Mouse (Mus musculus): ENCODE results near the gene Ccdc155. TPM values are rescaled to one million over a fixed set of nuclear protein-coding genes. Genes with fewer than 3 reads are reported as not detected.

The Ccdc155 gene
- polyA plus RNA-seq, 1 experiment from 2014 or later = 0.33 TPM

- Histone ChIP-seq H3K27ac (replicated peaks; ENCODE audit: low read depth, low read length) (no peak within 1 kb of the TSS), H3K27me3 (ENCODE audit: control insufficient read depth, insufficient read depth, low read length) (peaks cover 16% of the 10 kb centered on the region; the same call in 1 of the 2 replicates), H3K4me1 (ENCODE audit: control insufficient read depth, insufficient read depth, low read length) (no peaks in the 10 kb centered on the region), H3K9ac (replicated peaks; ENCODE audit: low read length) (peak within 1 kb of the TSS; percentile 40), H3K36me3 (ENCODE audit: control insufficient read depth, insufficient read depth, low read length) (no peaks in the 10 kb centered on the region), H3K4me3 (replicated peaks; ENCODE audit: low read depth, low read length) (peak within 1 kb of the TSS; percentile 36), H3K9me3 (ENCODE audit: control insufficient read depth, low read length) (no peaks in the 10 kb centered on the region), H3K4me2 (ENCODE audit: low read length) (peak within 1 kb of the TSS; percentile 59)
- whole genome bisulfite sequencing = 6% methylated on average over 29 of the region's 29 CpGs
- ATAC-seq (ENCODE audit: low FRiP score, low TSS enrichment) = peak; percentile 80
- peak; percentile 90 for DNase-seq
Observed at GRCm38 (mm10) chr7:45135993-45136567, 68.6 kb downstream of the Ccdc155 start, which contains the start of the genes Gm45713 and Flt3l. Gene Gm45713, minus strand, starts transcription at chr7:45136231. Gene Flt3l, minus strand, starts transcription at chr7:45136432.

GRCm38 (mm10) chr7:45135370-45135769 lies 69.3 kb downstream of the Ccdc155 start:
- Histone ChIP-seq H3K27ac (replicated peaks; ENCODE audit: low read depth, low read length) (no peak overlapping the region), H3K9ac (replicated peaks; ENCODE audit: low read length) (no peak overlapping the region), H3K27me3 (ENCODE audit: control insufficient read depth, insufficient read depth, low read length) (peaks cover 16% of the 10 kb centered on the region; the same call in 1 of the 2 replicates), H3K36me3 (ENCODE audit: control insufficient read depth, insufficient read depth, low read length) (no peaks in the 10 kb centered on the region), H3K4me3 (replicated peaks; ENCODE audit: low read depth, low read length) (peak overlapping the region; percentile 36; the same call in 1 of the 2 replicates), H3K4me2 (ENCODE audit: low read length) (peak overlapping the region; percentile 59; the same call in 1 of the 2 replicates), H3K9me3 (ENCODE audit: control insufficient read depth, low read length) (no peaks in the 10 kb centered on the region), H3K4me1 (ENCODE audit: control insufficient read depth, insufficient read depth, low read length) (no peaks in the 10 kb centered on the region)
- ATAC-seq (ENCODE audit: low FRiP score, low TSS enrichment) (no peak), DNase-seq (no peak)
- WGBS = 87% methylated on average over 3 of the region's 3 CpGs

GRCm38 (mm10) chr7:45134544-45135026 lies 70.1 kb downstream of the Ccdc155 start:
- Histone ChIP-seq H3K9me3 (ENCODE audit: control insufficient read depth, low read length) (no peaks in the 10 kb centered on the region), H3K9ac (replicated peaks; ENCODE audit: low read length) (no peak overlapping the region), H3K27me3 (ENCODE audit: control insufficient read depth, insufficient read depth, low read length) (peaks cover 16% of the 10 kb centered on the region; the same call in 1 of the 2 replicates), H3K27ac (replicated peaks; ENCODE audit: low read depth, low read length) (no peak overlapping the region), H3K4me2 (ENCODE audit: low read length) (no peak overlapping the region), H3K4me1 (ENCODE audit: control insufficient read depth, insufficient read depth, low read length) (0 out of 2 replicates have a peak, but pooled peaks cover 2% of the 10 kb centered on the region), H3K36me3 (ENCODE audit: control insufficient read depth, insufficient read depth, low read length) (no peaks in the 10 kb centered on the region), H3K4me3 (replicated peaks; ENCODE audit: low read depth, low read length) (no peak overlapping the region)
- 6% methylated on average over 12 of the region's 12 CpGs for WGBS
- ATAC-seq (ENCODE audit: low FRiP score, low TSS enrichment) (no peak), DNase-seq (no peak)

Small RNA genes lying within 50 kb of the gene (microRNA-seq; reads per million reads assigned to microRNA genes)
- not detected for gene Mir7055

Other genes with a start within 250 kb of the Ccdc155 start
- 50.1 and 52.3 TPM in 2 replicates for gene Cpt1c, start 230.0 kb downstream of the Ccdc155 start, polyA plus RNA-seq (2014; fragmentation: Nextera tagmentation; extraction: Ambion mirVana)
- gene Prmt1, start 218.3 kb downstream of the Ccdc155 start, polyA plus RNA-seq (2014; fragmentation: Nextera tagmentation; extraction: Ambion mirVana) = 236 and 281 TPM in 2 replicates
- gene Irf3, start 207.2 kb downstream of the Ccdc155 start, polyA plus RNA-seq (2014; fragmentation: Nextera tagmentation; extraction: Ambion mirVana) = 46.7 and 54.0 TPM in 2 replicates
- 11.8 and 15.4 TPM in 2 replicates for gene Bcl2l12, start 206.2 kb downstream of the Ccdc155 start, polyA plus RNA-seq (2014; fragmentation: Nextera tagmentation; extraction: Ambion mirVana)
- 60.6 and 61.2 TPM in 2 replicates for gene Scaf1, start 188.5 kb downstream of the Ccdc155 start, polyA plus RNA-seq (2014; fragmentation: Nextera tagmentation; extraction: Ambion mirVana)
- gene Rras, start 186.9 kb downstream of the Ccdc155 start, polyA plus RNA-seq (2014; fragmentation: Nextera tagmentation; extraction: Ambion mirVana) = 9.7 and 13.2 TPM in 2 replicates
- gene Prr12, start 152.0 kb downstream of the Ccdc155 start, polyA plus RNA-seq (2014; fragmentation: Nextera tagmentation; extraction: Ambion mirVana) = 19.5 and 21.4 TPM in 2 replicates
- 55.3 and 65.9 TPM in 2 replicates for gene Nosip, start 142.5 kb downstream of the Ccdc155 start, polyA plus RNA-seq (2014; fragmentation: Nextera tagmentation; extraction: Ambion mirVana)
- 10.1 and 12.2 TPM in 2 replicates for gene Prrg2, start 142.2 kb downstream of the Ccdc155 start, polyA plus RNA-seq (2014; fragmentation: Nextera tagmentation; extraction: Ambion mirVana)
- 31.2 and 59.3 TPM in 2 replicates for gene Rcn3, start 112.7 kb downstream of the Ccdc155 start, polyA plus RNA-seq (2014; fragmentation: Nextera tagmentation; extraction: Ambion mirVana)
- 4.8 and 21.8 TPM in 2 replicates for gene Fcgrt, start 101.0 kb downstream of the Ccdc155 start, polyA plus RNA-seq (2014; fragmentation: Nextera tagmentation; extraction: Ambion mirVana)
- gene Rps11, start 80.5 kb downstream of the Ccdc155 start, polyA plus RNA-seq (2014; fragmentation: Nextera tagmentation; extraction: Ambion mirVana) = 915 and 960 TPM in 2 replicates
- gene Rpl13a, start 76.1 kb downstream of the Ccdc155 start, polyA plus RNA-seq (2014; fragmentation: Nextera tagmentation; extraction: Ambion mirVana) = 746 and 846 TPM in 2 replicates
- gene Gm45713, start 68.7 kb downstream of the Ccdc155 start, polyA plus RNA-seq (2014; fragmentation: Nextera tagmentation; extraction: Ambion mirVana) = 0.53 TPM in 1 of 2 replicates, not detected in the other
- 0.50 and 1.4 TPM in 2 replicates for gene Flt3l, start 68.5 kb downstream of the Ccdc155 start, polyA plus RNA-seq (2014; fragmentation: Nextera tagmentation; extraction: Ambion mirVana)
- 92.8 and 96.2 TPM in 2 replicates for gene Pih1d1, start 50.6 kb downstream of the Ccdc155 start, polyA plus RNA-seq (2014; fragmentation: Nextera tagmentation; extraction: Ambion mirVana)
- gene Aldh16a1, start 50.3 kb downstream of the Ccdc155 start, polyA plus RNA-seq (2014; fragmentation: Nextera tagmentation; extraction: Ambion mirVana) = 21.2 and 24.1 TPM in 2 replicates
- gene Slc17a7, start 40.9 kb downstream of the Ccdc155 start, polyA plus RNA-seq (2014; fragmentation: Nextera tagmentation; extraction: Ambion mirVana) = 0.39 and 0.62 TPM in 2 replicates
- gene Gfy, start 25.3 kb downstream of the Ccdc155 start, polyA plus RNA-seq (2014; fragmentation: Nextera tagmentation; extraction: Ambion mirVana) = not detected in 2 replicates
- 0.68 and 1.4 TPM in 2 replicates for gene Pth2, start 23.9 kb downstream of the Ccdc155 start, polyA plus RNA-seq (2014; fragmentation: Nextera tagmentation; extraction: Ambion mirVana)
- 2.4 and 2.7 TPM in 2 replicates for gene Dkkl1, start 7.3 kb upstream of the Ccdc155 start, polyA plus RNA-seq (2014; fragmentation: Nextera tagmentation; extraction: Ambion mirVana)
- 38.4 and 59.7 TPM in 2 replicates for gene Tead2, start 10.9 kb upstream of the Ccdc155 start, polyA plus RNA-seq (2014; fragmentation: Nextera tagmentation; extraction: Ambion mirVana)
- 0.76 and 1.0 TPM in 2 replicates for gene Cd37, start 34.2 kb upstream of the Ccdc155 start, polyA plus RNA-seq (2014; fragmentation: Nextera tagmentation; extraction: Ambion mirVana)
- gene Slc6a16, start 36.2 kb upstream of the Ccdc155 start, polyA plus RNA-seq (2014; fragmentation: Nextera tagmentation; extraction: Ambion mirVana) = 0.16 and 0.54 TPM in 2 replicates
- not detected in 2 replicates for gene Slc6a21, start 72.6 kb upstream of the Ccdc155 start, polyA plus RNA-seq (2014; fragmentation: Nextera tagmentation; extraction: Ambion mirVana)
- 8.4 and 9.5 TPM in 2 replicates for gene Trpm4, start 128.9 kb upstream of the Ccdc155 start, polyA plus RNA-seq (2014; fragmentation: Nextera tagmentation; extraction: Ambion mirVana)
- gene Hrc, start 130.4 kb upstream of the Ccdc155 start, polyA plus RNA-seq (2014; fragmentation: Nextera tagmentation; extraction: Ambion mirVana) = not detected in 2 replicates
- gene Ppfia3, start 162.1 kb upstream of the Ccdc155 start, polyA plus RNA-seq (2014; fragmentation: Nextera tagmentation; extraction: Ambion mirVana) = 26.9 and 28.0 TPM in 2 replicates
- 11.6 and 26.5 TPM in 2 replicates for gene Lin7b, start 165.7 kb upstream of the Ccdc155 start, polyA plus RNA-seq (2014; fragmentation: Nextera tagmentation; extraction: Ambion mirVana)
- 80.6 and 135 TPM in 2 replicates for gene Snrnp70, start 190.8 kb upstream of the Ccdc155 start, polyA plus RNA-seq (2014; fragmentation: Nextera tagmentation; extraction: Ambion mirVana)
- not detected in 2 replicates for gene Kcna7, start 200.8 kb upstream of the Ccdc155 start, polyA plus RNA-seq (2014; fragmentation: Nextera tagmentation; extraction: Ambion mirVana)
- not detected in 2 replicates for gene Ntf5, start 208.8 kb upstream of the Ccdc155 start, polyA plus RNA-seq (2014; fragmentation: Nextera tagmentation; extraction: Ambion mirVana)
- gene Lhb, start 215.9 kb upstream of the Ccdc155 start, polyA plus RNA-seq (2014; fragmentation: Nextera tagmentation; extraction: Ambion mirVana) = 0.34 TPM in 1 of 2 replicates, not detected in the other
- 15.5 TPM in 2 replicates for gene Gys1, start 230.0 kb upstream of the Ccdc155 start, polyA plus RNA-seq (2014; fragmentation: Nextera tagmentation; extraction: Ambion mirVana)
- gene Ruvbl2, start 233.2 kb upstream of the Ccdc155 start, polyA plus RNA-seq (2014; fragmentation: Nextera tagmentation; extraction: Ambion mirVana) = 110 and 114 TPM in 2 replicates

All from midbrain, embryonic 14.5 days (tissue).